Mouse (Mus musculus): Measurements from ENCODE around the gene Lgals3.

DNA sequence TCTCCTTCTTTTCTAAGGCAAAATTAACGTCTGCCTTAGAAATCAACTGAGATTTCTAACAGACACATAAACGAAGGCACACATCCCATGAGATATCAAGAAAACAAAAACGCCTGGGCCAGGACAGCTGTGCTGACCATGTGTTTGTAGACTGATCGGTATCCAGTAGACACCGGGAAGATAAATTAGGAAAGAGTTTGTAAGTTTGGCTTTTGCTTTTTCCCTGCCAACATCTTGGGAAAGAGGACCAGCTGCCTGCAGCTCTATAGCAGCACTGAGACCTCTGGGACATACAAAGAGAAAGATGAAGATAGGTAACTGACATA lies 51.1 kb downstream of the Lgals3 start:
- TF ChIP-seq CTCF (IDR thresholded peaks at IDR 0.05; ENCODE audit: extremely low read depth, insufficient read depth, insufficient read length, insufficient replicate concordance) (no peak), POLR2A (IDR thresholded peaks at IDR 0.05; ENCODE audit: low read depth, low read length) (no peak)
